Mouse (Mus musculus) embryonic facial prominence, embryonic 15.5 days (tissue): ENCODE measurements around the gene Pcx. TPM values are rescaled to one million over a fixed set of nuclear protein-coding genes. Genes with fewer than 3 reads are reported as not detected.
A peak's percentile ranks its signal among the peaks of the same experiment; 100 is the strongest.

ENCODE experiments used
- ATAC-seq: fragments of 200-750 bp; cut with Nextera tagmentation; 2 replicates; pipeline ENCODE4 v1.8.0; 2017; ENCODE audit warnings: low read depth, moderate TSS enrichment; ENCODE audit not compliant: insufficient number of reproducible peaks, low FRiP score, low TSS enrichment
- H3K27ac ChIP-seq: fragments of 300-500 bp; sonication (generic); replicated peaks from 2 replicates; pipeline ENCODE4 v1.5.1; 2015; ENCODE audit warnings: mild to moderate bottlenecking, inconsistent platforms
- H3K27me3 ChIP-seq: fragments of 300-500 bp; sonication (generic); 2 replicates; pipeline ENCODE4 v1.6.1; 2015; ENCODE audit warnings: inconsistent platforms
- H3K36me3 ChIP-seq: fragments of 300-500 bp; sonication (generic); 2 replicates; pipeline ENCODE4 v1.6.1; 2015; ENCODE audit warnings: mild to moderate bottlenecking, inconsistent platforms
- H3K4me1 ChIP-seq: fragments of 300-500 bp; sonication (generic); 2 replicates; pipeline ENCODE4 v1.6.1; 2015; ENCODE audit warnings: inconsistent platforms
- H3K4me2 ChIP-seq: fragments of 300-500 bp; sonication (generic); replicated peaks from 2 replicates; pipeline ENCODE4 v1.6.1; 2015; ENCODE audit warnings: mild to moderate bottlenecking, inconsistent platforms
- H3K4me3 ChIP-seq: fragments of 300-500 bp; sonication (generic); replicated peaks from 2 replicates; pipeline ENCODE4 v1.5.1; 2015; ENCODE audit warnings: mild to moderate bottlenecking, inconsistent platforms
- H3K9ac ChIP-seq: fragments of 300-500 bp; sonication (generic); 2 replicates; pipeline ENCODE4 v1.6.1; 2015; ENCODE audit warnings: inconsistent platforms
- H3K9me3 ChIP-seq: fragments of 300-500 bp; sonication (generic); replicated peaks from 2 replicates; pipeline ENCODE4 v1.6.1; 2016; ENCODE audit warnings: inconsistent platforms
- WGBS: fragments of 180-500 bp; shearing (Covaris S2); methylation state at CpG from one replicate; pipeline ENCODE4 v1.1.7; 2015; 5-methylcytosine and 5-hydroxymethylcytosine counted together
- polyA plus RNA-seq: library from polyadenylated mRNA; unstranded; fragments of >200 nt; fragmentation: Nextera tagmentation; extraction: Ambion mirVana; gene quantifications from 2 replicates; pipeline ENCODE4 v1.2.1, GENCODE M21; 2015

The Pcx gene
- polyA plus RNA-seq, 1 experiment from 2014 or later, result 20.2 TPM

DNA sequence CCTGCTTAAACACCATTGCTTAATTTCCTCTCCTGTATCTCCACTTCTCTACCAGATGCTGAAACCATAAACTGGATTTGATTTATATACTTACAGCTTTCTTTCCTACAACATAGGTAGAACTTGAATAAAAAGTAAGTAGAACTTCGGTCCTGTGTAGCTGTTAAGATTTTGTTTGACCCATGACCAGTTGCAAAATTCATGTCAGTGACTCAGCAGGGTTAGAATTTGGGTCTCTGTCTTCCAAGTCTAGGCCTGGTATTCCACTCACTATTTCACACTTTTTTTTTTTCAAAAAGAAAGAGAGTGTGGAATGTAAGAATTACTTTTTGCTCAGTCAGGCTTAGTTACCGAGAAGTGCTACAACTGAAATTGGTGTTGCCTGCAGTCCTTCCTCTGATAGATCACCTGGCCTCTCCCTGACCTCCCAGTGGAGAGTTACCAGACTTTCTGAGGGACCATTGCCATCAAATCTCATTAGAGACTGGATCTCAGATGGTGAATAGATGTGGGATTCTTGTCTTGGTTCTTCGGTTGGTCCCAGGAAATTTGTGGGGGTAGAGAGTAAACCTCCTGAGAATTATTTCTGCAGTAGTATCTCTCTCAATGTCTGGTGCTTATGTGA is 11.3 kb downstream of the Pcx start:
- Histone ChIP-seq H3K27ac (peak overlapping the region; percentile 39; the same call in 1 of the 2 replicates), H3K9me3 (no peaks in the 10 kb centered on the region), H3K4me1 (peaks cover 11% of the 10 kb centered on the region), H3K4me2 (no peak overlapping the region), H3K36me3 (no peaks in the 10 kb centered on the region), H3K27me3 (no peaks in the 10 kb centered on the region), H3K4me3 (no peak overlapping the region), H3K9ac (no peak overlapping the region)
- ATAC-seq, result no peak
- 51% methylated on average over 3 of the region's 3 CpGs for WGBS

GRCm38 (mm10) chr19:4534646-4535045 is 24.4 kb downstream of the Pcx start:
- no peaks in the 10 kb centered on the region for H3K27me3 ChIP-seq
- H3K4me2 ChIP-seq, result no peak overlapping the region
- H3K9me3 ChIP-seq, result no peaks in the 10 kb centered on the region
- no peak overlapping the region for H3K27ac ChIP-seq
- H3K9ac ChIP-seq, result no peak overlapping the region
- H3K4me3 ChIP-seq, result no peak overlapping the region
- no peak for ATAC-seq
- no peaks in the 10 kb centered on the region for H3K4me1 ChIP-seq
- no peaks in the 10 kb centered on the region for H3K36me3 ChIP-seq
- 90% methylated on average over 2 of the region's 2 CpGs for WGBS

DNA sequence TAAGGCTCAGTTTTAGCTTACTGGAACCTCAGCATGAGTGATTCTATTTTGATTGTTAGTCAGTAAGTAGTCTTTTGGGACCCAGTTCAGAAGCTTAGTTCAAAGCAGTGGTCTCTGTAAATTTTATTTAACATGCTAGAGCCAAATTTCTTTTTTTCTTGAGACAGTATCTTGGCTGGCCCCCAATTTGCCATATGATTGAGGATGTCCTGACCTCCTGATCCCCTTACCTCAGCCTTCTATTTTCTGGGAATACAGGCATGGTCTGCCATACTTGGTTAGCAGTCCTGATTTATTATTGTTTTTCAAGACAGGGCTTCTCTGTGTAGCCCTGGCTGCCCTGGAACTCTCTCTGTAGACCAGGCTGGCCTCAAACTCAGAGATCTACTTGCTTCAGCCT is 25.6 kb downstream of the Pcx start:
- no peaks in the 10 kb centered on the region for H3K27me3 ChIP-seq
- ATAC-seq, result no peak
- no peaks in the 10 kb centered on the region for H3K9me3 ChIP-seq
- no peak overlapping the region for H3K27ac ChIP-seq
- H3K36me3 ChIP-seq, result no peaks in the 10 kb centered on the region
- no peak overlapping the region for H3K4me2 ChIP-seq
- no peak overlapping the region for H3K9ac ChIP-seq
- no peak overlapping the region for H3K4me3 ChIP-seq
- no peaks in the 10 kb centered on the region for H3K4me1 ChIP-seq

- Histone ChIP-seq H3K27ac (no peak overlapping the region), H3K4me3 (no peak overlapping the region), H3K4me1 (no peaks in the 10 kb centered on the region), H3K4me2 (no peak overlapping the region), H3K9me3 (no peaks in the 10 kb centered on the region), H3K27me3 (no peaks in the 10 kb centered on the region), H3K9ac (no peak overlapping the region), H3K36me3 (no peaks in the 10 kb centered on the region)
- 57% methylated on average over 3 of the region's 3 CpGs for WGBS
- ATAC-seq, result no peak
Observed at GRCm38 (mm10) chr19:4536606-4537005, 26.3 kb downstream of the Pcx start.

DNA sequence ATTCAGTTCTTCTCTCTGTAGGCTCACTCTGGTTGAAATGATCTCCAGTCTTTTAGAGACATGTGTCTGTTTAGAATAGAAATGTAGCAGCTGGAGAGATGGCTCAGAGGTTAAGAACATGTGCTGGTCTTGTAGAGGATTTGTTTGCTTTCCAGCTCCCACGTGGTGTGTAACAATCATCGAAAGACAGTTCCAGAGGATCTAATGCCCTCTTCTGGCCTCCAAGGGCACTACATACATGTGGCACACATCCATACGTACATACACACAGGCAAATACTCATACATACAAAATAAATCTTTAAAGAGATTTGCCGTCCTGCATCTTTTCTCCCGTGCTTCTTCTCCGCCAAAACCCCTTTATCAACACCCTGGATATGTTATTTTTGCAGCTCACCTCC is 30.0 kb downstream of the Pcx start:
- Histone ChIP-seq H3K4me3 (no peak overlapping the region), H3K4me2 (no peak overlapping the region), H3K27me3 (no peaks in the 10 kb centered on the region), H3K4me1 (no peaks in the 10 kb centered on the region), H3K27ac (no peak overlapping the region), H3K36me3 (no peaks in the 10 kb centered on the region), H3K9me3 (no peaks in the 10 kb centered on the region), H3K9ac (no peak overlapping the region)
- ATAC-seq, result no peak
- WGBS, result 83% methylated on average over 6 of the region's 6 CpGs

DNA sequence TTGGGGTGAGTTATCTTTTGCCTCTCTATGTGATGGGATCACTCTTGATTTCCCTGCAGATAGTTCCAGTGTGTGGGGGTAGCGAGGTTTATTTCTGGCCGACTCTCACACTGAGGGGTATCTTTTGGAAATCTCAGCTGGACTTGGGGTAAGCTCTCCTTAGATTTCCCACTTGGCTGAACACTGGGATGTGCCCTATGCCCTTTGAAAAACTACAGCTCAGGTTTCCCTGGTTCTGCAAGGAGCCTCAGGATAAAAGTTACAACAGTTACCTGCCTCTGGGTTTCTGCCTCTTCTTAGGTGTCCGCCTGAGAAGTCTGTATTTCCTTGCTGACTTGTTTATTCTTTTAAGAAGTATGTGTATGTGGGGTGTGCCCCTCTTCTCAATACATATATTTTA is 30.7 kb downstream of the Pcx start:
- Histone ChIP-seq H3K27ac (no peak overlapping the region), H3K4me3 (no peak overlapping the region), H3K4me1 (no peaks in the 10 kb centered on the region), H3K36me3 (no peaks in the 10 kb centered on the region), H3K4me2 (no peak overlapping the region), H3K9me3 (no peaks in the 10 kb centered on the region), H3K9ac (no peak overlapping the region), H3K27me3 (no peaks in the 10 kb centered on the region)
- WGBS, result 85% methylated on average over 3 of the region's 3 CpGs
- no peak for ATAC-seq

DNA sequence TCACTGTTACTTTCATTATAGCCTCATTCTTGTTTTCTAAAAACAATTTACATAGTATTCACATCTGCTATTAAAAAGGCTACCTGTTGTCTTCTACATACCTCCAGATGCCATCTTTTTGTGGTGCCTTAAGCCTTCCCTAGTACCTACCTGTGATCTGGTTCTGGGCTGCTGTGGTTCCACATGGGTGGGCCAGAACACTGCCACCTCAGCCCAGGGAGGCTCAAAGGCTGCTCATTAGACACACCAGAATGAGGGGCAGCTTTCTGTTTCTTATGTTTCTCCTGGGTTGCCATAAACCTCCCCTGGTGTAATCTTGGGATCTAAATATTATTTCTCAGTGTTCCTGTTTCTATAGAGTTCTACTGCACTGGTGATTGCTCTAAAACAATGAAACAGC is 31.8 kb downstream of the Pcx start:
- no peaks in the 10 kb centered on the region for H3K9me3 ChIP-seq
- H3K27ac ChIP-seq, result no peak overlapping the region
- no peak for ATAC-seq
- H3K36me3 ChIP-seq, result no peaks in the 10 kb centered on the region
- H3K4me3 ChIP-seq, result no peak overlapping the region
- no peaks in the 10 kb centered on the region for H3K27me3 ChIP-seq
- no peak overlapping the region for H3K9ac ChIP-seq
- no peak overlapping the region for H3K4me2 ChIP-seq
- no peaks in the 10 kb centered on the region for H3K4me1 ChIP-seq

- no peak overlapping the region for H3K27ac ChIP-seq
- no peaks in the 10 kb centered on the region for H3K4me1 ChIP-seq
- H3K27me3 ChIP-seq, result no peaks in the 10 kb centered on the region
- no peak overlapping the region for H3K9ac ChIP-seq
- 83% methylated on average over 4 of the region's 4 CpGs for WGBS
- no peaks in the 10 kb centered on the region for H3K9me3 ChIP-seq
- H3K36me3 ChIP-seq, result no peaks in the 10 kb centered on the region
- H3K4me2 ChIP-seq, result no peak overlapping the region
- ATAC-seq, result no peak
- no peak overlapping the region for H3K4me3 ChIP-seq
Observed at GRCm38 (mm10) chr19:4545091-4545490, 34.8 kb downstream of the Pcx start.

DNA sequence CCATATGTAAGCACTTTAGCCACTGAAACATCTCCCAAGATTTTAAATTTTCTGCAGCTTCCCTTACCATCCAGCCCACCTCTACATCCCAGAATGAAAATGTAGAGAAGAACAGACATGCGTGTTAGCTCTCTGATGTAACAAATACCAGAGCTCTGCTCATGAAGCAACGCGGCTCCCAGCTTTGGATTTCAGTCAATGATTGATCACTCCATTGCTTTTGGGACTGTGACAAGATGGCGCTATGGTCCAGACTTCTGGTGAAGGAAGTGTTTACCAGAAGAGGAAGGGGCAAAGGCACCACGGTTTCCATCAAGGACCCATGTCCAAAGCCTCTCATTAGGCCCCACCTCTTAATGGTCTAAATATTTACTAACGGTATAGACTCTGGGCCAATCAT is 35.6 kb downstream of the Pcx start:
- H3K27ac ChIP-seq, result no peak overlapping the region
- H3K4me1 ChIP-seq, result no peaks in the 10 kb centered on the region
- no peaks in the 10 kb centered on the region for H3K27me3 ChIP-seq
- H3K4me3 ChIP-seq, result no peak overlapping the region
- no peak overlapping the region for H3K4me2 ChIP-seq
- no peak overlapping the region for H3K9ac ChIP-seq
- H3K9me3 ChIP-seq, result no peaks in the 10 kb centered on the region
- ATAC-seq, result no peak
- H3K36me3 ChIP-seq, result no peaks in the 10 kb centered on the region
- 83% methylated on average over 6 of the region's 6 CpGs for WGBS

GRCm38 (mm10) chr19:4547801-4548200 is 37.5 kb downstream of the Pcx start:
- 66% methylated on average over 6 of the region's 6 CpGs for WGBS
- no peaks in the 10 kb centered on the region for H3K36me3 ChIP-seq

GRCm38 (mm10) chr19:4548305-4548883 is 38.1 kb downstream of the Pcx start:
- WGBS, result 48% methylated on average over 3 of the region's 3 CpGs
- no peak overlapping the region for H3K9ac ChIP-seq
- H3K4me2 ChIP-seq, result no peak overlapping the region
- no peaks in the 10 kb centered on the region for H3K27me3 ChIP-seq
- H3K4me1 ChIP-seq, result no peaks in the 10 kb centered on the region
- no peaks in the 10 kb centered on the region for H3K36me3 ChIP-seq
- H3K9me3 ChIP-seq, result no peaks in the 10 kb centered on the region
- no peak overlapping the region for H3K4me3 ChIP-seq
- no peak for ATAC-seq
- H3K27ac ChIP-seq, result no peak overlapping the region

More at GRCm38 (mm10) chr19:4547801-4548200, 37.5 kb downstream of the Pcx start:
- ATAC-seq, result no peak
- H3K9ac ChIP-seq, result no peak overlapping the region
- H3K27me3 ChIP-seq, result no peaks in the 10 kb centered on the region
- H3K4me1 ChIP-seq, result no peaks in the 10 kb centered on the region
- no peak overlapping the region for H3K4me3 ChIP-seq
- no peak overlapping the region for H3K27ac ChIP-seq
- H3K4me2 ChIP-seq, result no peak overlapping the region
- H3K9me3 ChIP-seq, result no peaks in the 10 kb centered on the region

- ATAC-seq, result no peak
- H3K36me3 ChIP-seq, result no peaks in the 10 kb centered on the region
- no peak overlapping the region for H3K27ac ChIP-seq
- no peaks in the 10 kb centered on the region for H3K27me3 ChIP-seq
- no peak overlapping the region for H3K9ac ChIP-seq
- H3K9me3 ChIP-seq, result no peaks in the 10 kb centered on the region
- no peak overlapping the region for H3K4me3 ChIP-seq
- peaks cover 14% of the 10 kb centered on the region for H3K4me1 ChIP-seq
- no peak overlapping the region for H3K4me2 ChIP-seq
Observed at GRCm38 (mm10) chr19:4554248-4554647, 44.0 kb downstream of the Pcx start.
